Mouse (Mus musculus): ENCODE measurements around the gene Spcs2.

DNA sequence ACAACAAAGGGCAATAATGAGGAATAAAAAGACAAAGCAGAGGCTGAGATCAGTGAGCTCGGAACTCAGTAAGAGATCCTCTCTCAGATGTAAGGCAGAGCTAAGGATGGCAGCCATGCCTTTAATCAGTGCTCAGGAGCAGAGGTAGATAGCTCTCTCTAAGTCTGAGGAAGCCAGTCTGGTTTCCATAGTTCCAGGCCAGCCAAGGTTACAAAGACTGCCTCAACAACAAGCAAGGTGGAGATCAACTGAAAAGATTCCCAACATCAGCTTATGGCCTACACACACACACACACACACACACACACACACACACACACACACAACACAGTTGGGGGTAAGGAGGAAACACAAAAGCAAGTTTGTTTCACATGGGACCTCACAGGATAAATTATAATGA is 12.1 kb downstream of the Spcs2 start:
- TF ChIP-seq POLR2A (IDR thresholded peaks at IDR 0.05; ENCODE audit: insufficient read depth, low read length) (no peak), CTCF (IDR thresholded peaks at IDR 0.05; ENCODE audit: low read depth, low read length) (no peak), EP300 (IDR thresholded peaks at IDR 0.05; ENCODE audit: insufficient read depth, low read depth, low read length) (no peak)
